In the genomic region with DNA sequence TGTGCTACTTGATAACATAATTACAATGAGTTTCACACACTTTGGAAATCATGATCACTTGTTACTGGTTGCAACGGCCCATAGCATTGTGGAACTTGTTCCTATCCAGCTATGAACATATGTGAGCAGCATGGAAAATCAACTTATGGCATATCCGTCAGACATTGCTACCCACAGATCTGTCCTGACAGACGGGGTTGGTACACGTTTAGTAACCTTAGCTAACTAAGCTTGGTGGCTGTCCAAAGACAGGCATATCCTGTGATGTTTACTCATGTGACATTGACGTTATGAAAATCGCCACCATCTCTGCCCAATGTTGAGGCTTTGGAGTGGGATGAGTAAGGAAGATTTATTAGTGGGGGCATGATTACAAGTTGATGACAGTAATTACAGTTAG, we compare ENCODE assay signal across 14 mouse cellular contexts.
"Had no signal": no experiment of that assay in that cellular context is flagged by ENCODE, and none has a peak within 500 bp of the region (broad histone marks: within the 10 kb centered on the region; RNA-seq: fewer than 3 reads in every experiment).

No protein-coding gene starts in this region.

- H3K9me3 ChIP-seq: intestine, embryonic 15.5 days; limb, embryonic 12.5 days; liver, embryonic 13.5 days; lung, embryonic 15.5 days; midbrain, embryonic 12.5 days had no signal

- H3K36me3 ChIP-seq: intestine, embryonic 15.5 days; limb, embryonic 12.5 days; liver, embryonic 13.5 days; lung, embryonic 15.5 days; midbrain, embryonic 12.5 days had no signal

- H3K27ac ChIP-seq: intestine, embryonic 15.5 days; layer of hippocampus, adult 2 months; limb, embryonic 12.5 days; liver, embryonic 13.5 days; lung, embryonic 15.5 days; midbrain, embryonic 12.5 days had no signal

- H3K4me2 ChIP-seq: intestine, embryonic 15.5 days; limb, embryonic 12.5 days; liver, embryonic 13.5 days; lung, embryonic 15.5 days; midbrain, embryonic 12.5 days had no signal

- H3K27me3 ChIP-seq: intestine, embryonic 15.5 days; limb, embryonic 12.5 days; liver, embryonic 13.5 days; lung, embryonic 15.5 days; midbrain, embryonic 12.5 days had no signal

- H3K4me3 ChIP-seq: intestine, embryonic 15.5 days; layer of hippocampus, adult 2 months; limb, embryonic 12.5 days; liver, embryonic 13.5 days; lung, embryonic 15.5 days; midbrain, embryonic 12.5 days had no signal

- DNase-seq: kidney, adult 18-20 months; kidney, postnatal 10 days; kidney, postnatal 4 days; liver; liver, embryonic 13.5 days; liver, postnatal 0 days; spleen, adult 18-20 months; thymus, adult 2 months; thymus, postnatal 25 days had no signal

- H3K4me1 ChIP-seq: intestine, embryonic 15.5 days; limb, embryonic 12.5 days; liver, embryonic 13.5 days; lung, embryonic 15.5 days; midbrain, embryonic 12.5 days had no signal

- ATAC-seq: intestine, embryonic 15.5 days; liver, postnatal 0 days had no signal

- H3K9ac ChIP-seq: intestine, embryonic 15.5 days; limb, embryonic 12.5 days; liver, embryonic 13.5 days; liver, postnatal 0 days; lung, embryonic 15.5 days; midbrain, embryonic 12.5 days had no signal
